29 mouse cellular contexts compared by ENCODE assay signal in the genomic region with DNA sequence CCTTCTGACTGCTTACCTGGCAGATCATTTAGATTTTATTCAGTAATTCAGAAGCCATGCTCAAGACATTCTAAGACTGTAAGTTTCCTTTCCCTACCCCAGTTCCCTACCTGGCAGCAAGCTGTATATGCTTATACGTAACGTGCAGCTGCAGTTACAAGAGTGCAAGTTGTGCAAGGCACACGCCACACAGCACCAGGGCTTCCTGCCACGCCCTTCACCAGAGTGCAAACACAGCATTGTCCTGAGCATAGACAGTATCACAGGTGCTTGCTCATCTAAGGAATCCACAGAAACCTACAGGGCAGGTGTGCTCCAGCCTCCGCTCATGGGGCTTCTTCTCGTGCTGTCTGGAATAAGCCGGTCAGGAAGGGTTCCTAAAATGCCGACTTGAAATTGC. TPM values are rescaled to one million over a fixed set of nuclear protein-coding genes. Genes with fewer than 3 reads are reported as not detected.
DNase-seq lines count a peak whose midpoint lies in the region; ATAC-seq and TF ChIP-seq lines count a peak whose summit lies in the region.
"Had no signal": no experiment of that assay in that cellular context is flagged by ENCODE, and none has a peak within 500 bp of the region (broad histone marks: within the 10 kb centered on the region; RNA-seq: fewer than 3 reads in every experiment).

No protein-coding gene starts in this region.

- no peaks in the 10 kb centered on the region for H3K9me3 ChIP-seq in forebrain, embryonic 13.5 days (replicated peaks)
- H3K9me3 ChIP-seq in forebrain, embryonic 10.5 days = no peaks in the 10 kb centered on the region
- no peaks in the 10 kb centered on the region for H3K9me3 ChIP-seq in kidney, embryonic 14.5 days (ENCODE audit: control insufficient read depth, low read length)
- no peaks in the 10 kb centered on the region for H3K9me3 ChIP-seq in kidney, embryonic 15.5 days (replicated peaks)
- no peaks in the 10 kb centered on the region for H3K9me3 ChIP-seq in midbrain, embryonic 16.5 days (replicated peaks; ENCODE audit: control insufficient read depth, low read length, poor library complexity, severe bottlenecking)
- H3K9me3 ChIP-seq in midbrain, postnatal 0 days (ENCODE audit: low read length) = no peaks in the 10 kb centered on the region
- H3K9me3 ChIP-seq: embryonic facial prominence, embryonic 12.5 days; embryonic facial prominence, embryonic 15.5 days; forebrain, embryonic 15.5 days; G1E; heart, embryonic 12.5 days; heart, embryonic 15.5 days; hindbrain, embryonic 10.5 days; hindbrain, embryonic 13.5 days had no signal

- H3K36me3 ChIP-seq in forebrain, embryonic 13.5 days (ENCODE audit: poor library complexity, severe bottlenecking) = peaks cover 15% of the 10 kb centered on the region
- H3K36me3 ChIP-seq in forebrain, embryonic 10.5 days (replicated peaks) = peaks cover 23% of the 10 kb centered on the region
- peaks cover 12% of the 10 kb centered on the region for H3K36me3 ChIP-seq in kidney, embryonic 14.5 days (ENCODE audit: control insufficient read depth, insufficient read depth, low read length)
- H3K36me3 ChIP-seq in kidney, embryonic 15.5 days = peaks cover 25% of the 10 kb centered on the region
- peaks cover 8% of the 10 kb centered on the region; the same call in 1 of the 2 replicates for H3K36me3 ChIP-seq in midbrain, embryonic 16.5 days (ENCODE audit: control insufficient read depth, insufficient read depth, low read length)
- H3K36me3 ChIP-seq in midbrain, postnatal 0 days (ENCODE audit: insufficient read depth, low read length) = peaks cover 11% of the 10 kb centered on the region

- WGBS in forebrain, embryonic 13.5 days = 92% methylated on average over 8 of the region's 8 CpGs
- 95% methylated on average over 8 of the region's 8 CpGs for WGBS in forebrain, embryonic 10.5 days
- WGBS in kidney, embryonic 14.5 days = 94% methylated on average over 8 of the region's 8 CpGs
- WGBS in kidney, embryonic 15.5 days = 90% methylated on average over 8 of the region's 8 CpGs
- 96% methylated on average over 8 of the region's 8 CpGs for WGBS in midbrain, embryonic 16.5 days
- whole genome bisulfite sequencing in midbrain, postnatal 0 days = 96% methylated on average over 8 of the region's 8 CpGs

- no peak overlapping the region for H3K9ac ChIP-seq in forebrain, embryonic 13.5 days
- no peak overlapping the region for H3K9ac ChIP-seq in kidney, embryonic 14.5 days (ENCODE audit: low read depth, low read length)
- H3K9ac ChIP-seq in kidney, embryonic 15.5 days = no peak overlapping the region
- no peak overlapping the region for H3K9ac ChIP-seq in midbrain, embryonic 16.5 days (ENCODE audit: low read depth, low read length)
- H3K9ac ChIP-seq in midbrain, postnatal 0 days (replicated peaks; ENCODE audit: low read length, poor library complexity, severe bottlenecking) = no peak overlapping the region
- H3K9ac ChIP-seq: embryonic facial prominence, embryonic 12.5 days; embryonic facial prominence, embryonic 15.5 days; forebrain, embryonic 15.5 days; heart, embryonic 12.5 days; heart, embryonic 15.5 days; hindbrain, embryonic 13.5 days had no signal

- no peak for DNase-seq in forebrain, embryonic 10.5 days (ENCODE audit: extremely low spot score, low spot score)
- no peak for DNase-seq in midbrain, postnatal 0 days (ENCODE audit: low spot score)
- DNase-seq in embryo, embryonic 11 days = no peak
- DNase-seq: adrenal gland, postnatal 10 days; adrenal gland, postnatal 36 days; B cell, adult 2 months; cerebellum, adult 18-20 months; cerebellum, adult 9-10 months; cerebellum, postnatal 14 days; gastrocnemius, postnatal 10 days; gastrocnemius, postnatal 36 days; heart, postnatal 10 days; heart, postnatal 36 days had no signal

- no peak overlapping the region for H3K27ac ChIP-seq in forebrain, embryonic 13.5 days
- H3K27ac ChIP-seq in forebrain, embryonic 10.5 days = no peak overlapping the region
- H3K27ac ChIP-seq in kidney, embryonic 14.5 days (ENCODE audit: low read depth, low read length) = no peak overlapping the region
- no peak overlapping the region for H3K27ac ChIP-seq in kidney, embryonic 15.5 days
- no peak overlapping the region for H3K27ac ChIP-seq in midbrain, embryonic 16.5 days (ENCODE audit: low read length)
- no peak overlapping the region for H3K27ac ChIP-seq in midbrain, postnatal 0 days (ENCODE audit: low read depth, low read length)
- H3K27ac ChIP-seq: embryonic facial prominence, embryonic 12.5 days; embryonic facial prominence, embryonic 15.5 days; forebrain, embryonic 15.5 days; heart, embryonic 15.5 days; hindbrain, embryonic 10.5 days; hindbrain, embryonic 13.5 days had no signal

- H3K27me3 ChIP-seq in forebrain, embryonic 13.5 days = no peaks in the 10 kb centered on the region
- H3K27me3 ChIP-seq in forebrain, embryonic 10.5 days (ENCODE audit: poor library complexity, severe bottlenecking) = no peaks in the 10 kb centered on the region
- no peaks in the 10 kb centered on the region; the same call in 1 of the 2 replicates for H3K27me3 ChIP-seq in kidney, embryonic 14.5 days (ENCODE audit: control insufficient read depth, insufficient read depth, low read length)
- peaks cover 8% of the 10 kb centered on the region; the same call in 1 of the 2 replicates for H3K27me3 ChIP-seq in kidney, embryonic 15.5 days
- no peaks in the 10 kb centered on the region for H3K27me3 ChIP-seq in midbrain, embryonic 16.5 days (ENCODE audit: control insufficient read depth, insufficient read depth, low read depth, low read length)
- no peaks in the 10 kb centered on the region for H3K27me3 ChIP-seq in midbrain, postnatal 0 days (ENCODE audit: insufficient read depth, low read length)
- H3K27me3 ChIP-seq: CH12.LX; embryonic facial prominence, embryonic 12.5 days; embryonic facial prominence, embryonic 15.5 days; forebrain, embryonic 15.5 days; hindbrain, embryonic 13.5 days; Patski had no signal

- no peak overlapping the region for H3K4me3 ChIP-seq in forebrain, embryonic 13.5 days
- H3K4me3 ChIP-seq in forebrain, embryonic 10.5 days = no peak overlapping the region
- no peak overlapping the region for H3K4me3 ChIP-seq in kidney, embryonic 14.5 days (ENCODE audit: low read length)
- H3K4me3 ChIP-seq in kidney, embryonic 15.5 days (replicated peaks) = no peak overlapping the region
- H3K4me3 ChIP-seq in midbrain, embryonic 16.5 days (ENCODE audit: low read depth, low read length) = no peak overlapping the region
- H3K4me3 ChIP-seq in midbrain, postnatal 0 days (ENCODE audit: low read depth, low read length) = no peak overlapping the region
- H3K4me3 ChIP-seq: embryonic facial prominence, embryonic 12.5 days; embryonic facial prominence, embryonic 15.5 days; erythroblast, embryonic 14.5 days; forebrain, embryonic 15.5 days; heart, embryonic 12.5 days; heart, embryonic 15.5 days; hindbrain, embryonic 10.5 days; hindbrain, embryonic 13.5 days had no signal

- TF ChIP-seq CTCF in midbrain, postnatal 0 days (IDR thresholded peaks at IDR 0.05) = no peak

- no peak overlapping the region for H3K4me2 ChIP-seq in forebrain, embryonic 13.5 days
- H3K4me2 ChIP-seq in kidney, embryonic 14.5 days (replicated peaks; ENCODE audit: low read depth, low read length) = no peak overlapping the region
- H3K4me2 ChIP-seq in kidney, embryonic 15.5 days = no peak overlapping the region
- no peak overlapping the region for H3K4me2 ChIP-seq in midbrain, embryonic 16.5 days (ENCODE audit: low read length)
- no peak overlapping the region for H3K4me2 ChIP-seq in midbrain, postnatal 0 days (ENCODE audit: low read depth, low read length, poor library complexity, severe bottlenecking)
- H3K4me2 ChIP-seq: embryonic facial prominence, embryonic 12.5 days; embryonic facial prominence, embryonic 15.5 days; forebrain, embryonic 15.5 days; heart, embryonic 12.5 days; heart, embryonic 15.5 days; hindbrain, embryonic 13.5 days had no signal

- 0 out of 2 replicates have a peak, but pooled peaks have one; percentile 19 for ATAC-seq in forebrain, embryonic 13.5 days
- 0 out of 2 replicates have a peak, but pooled peaks have one; percentile 49 for ATAC-seq in kidney, embryonic 14.5 days (ENCODE audit: low FRiP score, low TSS enrichment)
- no peak for ATAC-seq in kidney, embryonic 15.5 days (replicated peaks; ENCODE audit: low FRiP score)
- 0 out of 2 replicates have a peak, but pooled peaks have one; percentile 51 for ATAC-seq in midbrain, embryonic 16.5 days
- no peak for ATAC-seq in midbrain, postnatal 0 days (ENCODE audit: low FRiP score)
- ATAC-seq: forebrain, embryonic 15.5 days; hindbrain, embryonic 16.5 days; Patski had no signal

- H3K4me1 ChIP-seq in forebrain, embryonic 13.5 days = no peaks in the 10 kb centered on the region
- no peaks in the 10 kb centered on the region for H3K4me1 ChIP-seq in forebrain, embryonic 10.5 days
- H3K4me1 ChIP-seq in kidney, embryonic 14.5 days (ENCODE audit: control insufficient read depth, insufficient read depth, low read length) = no peaks in the 10 kb centered on the region
- no peaks in the 10 kb centered on the region for H3K4me1 ChIP-seq in kidney, embryonic 15.5 days
- H3K4me1 ChIP-seq in midbrain, embryonic 16.5 days (ENCODE audit: control insufficient read depth, insufficient read depth, low read length) = no peaks in the 10 kb centered on the region
- no peaks in the 10 kb centered on the region for H3K4me1 ChIP-seq in midbrain, postnatal 0 days (ENCODE audit: insufficient read depth, low read length)
- H3K4me1 ChIP-seq: embryonic facial prominence, embryonic 12.5 days; embryonic facial prominence, embryonic 15.5 days; forebrain, embryonic 15.5 days; heart, embryonic 12.5 days; heart, embryonic 15.5 days; hindbrain, embryonic 10.5 days; hindbrain, embryonic 13.5 days had no signal

RNA-seq across cellular contexts. Expression of a gene that starts 18.6 kb away (rescaled TPM):
- polyA plus RNA-seq in forebrain, embryonic 13.5 days (2015; fragmentation: Nextera tagmentation; extraction: Ambion mirVana) = 11.5 and 14.3 TPM in 2 replicates
- polyA plus RNA-seq in forebrain, embryonic 10.5 days (2016; fragmentation: Nextera tagmentation; extraction: Ambion mirVana) = 23.8 and 24.2 TPM in 2 replicates
- polyA plus RNA-seq in kidney, embryonic 14.5 days (2014; fragmentation: Nextera tagmentation; extraction: Ambion mirVana) = 28.5 and 33.4 TPM in 2 replicates
- polyA plus RNA-seq in kidney, embryonic 15.5 days (2015; fragmentation: Nextera tagmentation; extraction: Ambion mirVana) = 36.2 and 39.5 TPM in 2 replicates
- polyA plus RNA-seq in midbrain, embryonic 16.5 days (2015; fragmentation: Nextera tagmentation; extraction: Ambion mirVana) = 10.6 and 12.9 TPM in 2 replicates
- total RNA-seq in midbrain, postnatal 0 days (2014; rRNA removed) = 12.0 and 12.6 TPM in 2 replicates
- 12.3 and 13.9 TPM in 2 replicates for polyA plus RNA-seq in midbrain, postnatal 0 days (2015; fragmentation: Nextera tagmentation; extraction: Ambion mirVana)

RNA-seq across cellular contexts. Expression of a gene that starts 19.0 kb away (rescaled TPM):
- 13.3 and 14.1 TPM in 2 replicates for polyA plus RNA-seq in forebrain, embryonic 13.5 days (2015; fragmentation: Nextera tagmentation; extraction: Ambion mirVana)
- polyA plus RNA-seq in forebrain, embryonic 10.5 days (2016; fragmentation: Nextera tagmentation; extraction: Ambion mirVana) = 17.8 and 18.1 TPM in 2 replicates
- 18.6 and 21.5 TPM in 2 replicates for polyA plus RNA-seq in kidney, embryonic 14.5 days (2014; fragmentation: Nextera tagmentation; extraction: Ambion mirVana)
- polyA plus RNA-seq in kidney, embryonic 15.5 days (2015; fragmentation: Nextera tagmentation; extraction: Ambion mirVana) = 13.8 and 15.8 TPM in 2 replicates
- polyA plus RNA-seq in midbrain, embryonic 16.5 days (2015; fragmentation: Nextera tagmentation; extraction: Ambion mirVana) = 12.1 and 13.4 TPM in 2 replicates
- 6.3 and 10.2 TPM in 2 replicates for total RNA-seq in midbrain, postnatal 0 days (2014; rRNA removed)
- polyA plus RNA-seq in midbrain, postnatal 0 days (2015; fragmentation: Nextera tagmentation; extraction: Ambion mirVana) = 9.9 and 10.7 TPM in 2 replicates

Comparison
In these comparisons a context has a peak if more than half of its experiments do, and no peak if none do; other contexts are left out.
1. ATAC-seq: peak in forebrain, embryonic 13.5 days (single experiment), kidney, embryonic 14.5 days (single experiment) and midbrain, embryonic 16.5 days (single experiment); none in kidney, embryonic 15.5 days (single experiment) and midbrain, postnatal 0 days (single experiment).